Mouse (Mus musculus) urinary bladder, postnatal 25 days (tissue): ENCODE results near the gene Brms1.

Source experiments
- DNase-seq: peaks from one replicate; pipeline ENCODE4 v3.0.0; 2022; ENCODE audit warnings: low spot score

Brms1 gene

DNA sequence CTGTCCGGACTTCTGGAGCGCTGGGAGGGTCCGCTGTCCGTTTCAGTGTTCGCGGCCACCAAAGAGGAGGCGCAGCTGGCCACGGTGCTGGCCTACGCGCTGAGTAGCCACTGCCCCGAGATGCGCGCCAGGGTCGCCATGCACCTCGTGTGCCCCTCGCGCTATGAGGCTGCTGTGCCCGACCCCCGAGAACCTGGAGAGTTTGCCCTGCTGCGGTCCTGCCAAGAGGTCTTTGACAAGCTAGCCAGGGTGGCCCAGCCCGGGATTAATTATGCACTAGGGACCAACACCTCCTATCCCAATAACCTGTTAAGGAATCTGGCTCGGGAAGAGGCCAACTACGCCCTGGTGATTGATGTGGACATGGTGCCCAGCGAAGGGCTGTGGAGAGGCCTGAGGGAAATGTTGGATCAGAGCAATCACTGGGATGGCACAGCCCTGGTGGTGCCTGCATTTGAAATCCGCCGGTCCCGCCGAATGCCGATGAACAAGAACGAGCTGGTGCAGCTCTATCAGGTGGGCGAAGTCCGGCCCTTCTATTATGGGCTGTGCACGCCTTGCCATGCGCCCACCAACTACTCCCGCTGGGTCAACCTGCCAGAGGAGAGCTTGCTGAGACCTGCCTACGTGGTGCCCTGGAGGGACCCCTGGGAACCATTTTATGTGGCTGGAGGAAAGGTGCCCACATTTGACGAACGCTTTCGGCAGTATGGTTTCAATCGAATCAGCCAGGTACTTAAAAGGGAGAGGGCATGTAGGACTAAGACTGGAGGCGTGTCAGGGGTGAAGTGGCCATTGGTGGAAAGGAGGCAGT, 1.6 kb upstream of the Brms1 start:
- no peak for DNase-seq

DNA sequence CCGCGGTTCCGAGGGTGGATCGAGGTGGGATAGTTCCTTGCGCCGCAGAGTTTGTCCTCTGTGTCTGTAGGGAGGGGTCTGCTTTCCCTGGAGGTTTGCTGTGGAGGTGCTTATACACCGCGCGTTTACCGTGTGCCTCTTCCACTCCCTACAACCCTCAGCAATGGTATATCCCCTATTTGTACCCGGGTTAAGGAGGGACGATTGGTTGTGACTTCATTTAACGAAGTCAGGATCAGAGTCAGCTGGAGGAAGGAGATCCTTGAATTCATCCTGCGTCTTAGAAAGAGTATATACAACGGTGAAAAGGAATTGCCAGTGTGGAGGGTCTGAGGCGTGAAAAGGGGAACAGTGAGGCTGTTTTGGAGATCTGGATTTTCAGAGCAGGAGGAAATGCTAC, 434 bp downstream of the Brms1 start:
- DNase-seq = no peak

DNA sequence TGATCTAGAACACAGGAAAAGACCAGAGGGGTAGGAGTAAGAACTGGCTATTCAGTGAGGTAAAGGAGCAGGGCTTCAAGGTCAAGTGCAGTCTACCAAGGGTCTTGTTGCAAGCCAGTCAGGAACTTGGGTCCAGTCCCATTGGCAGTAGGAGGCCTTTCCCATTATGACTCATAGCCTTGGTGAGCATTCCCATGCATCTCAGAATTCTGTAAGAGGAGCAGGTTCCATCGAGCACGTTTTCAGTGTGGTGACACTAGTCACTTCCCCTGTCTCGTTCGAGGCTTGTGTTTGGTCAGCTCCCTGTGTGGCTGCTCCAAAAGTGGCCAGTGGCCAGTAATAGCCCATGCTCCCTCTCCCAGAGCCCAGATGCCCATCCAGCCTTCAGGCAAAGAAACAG, 4.4 kb downstream of the Brms1 start:
- DNase-seq = no peak

DNA sequence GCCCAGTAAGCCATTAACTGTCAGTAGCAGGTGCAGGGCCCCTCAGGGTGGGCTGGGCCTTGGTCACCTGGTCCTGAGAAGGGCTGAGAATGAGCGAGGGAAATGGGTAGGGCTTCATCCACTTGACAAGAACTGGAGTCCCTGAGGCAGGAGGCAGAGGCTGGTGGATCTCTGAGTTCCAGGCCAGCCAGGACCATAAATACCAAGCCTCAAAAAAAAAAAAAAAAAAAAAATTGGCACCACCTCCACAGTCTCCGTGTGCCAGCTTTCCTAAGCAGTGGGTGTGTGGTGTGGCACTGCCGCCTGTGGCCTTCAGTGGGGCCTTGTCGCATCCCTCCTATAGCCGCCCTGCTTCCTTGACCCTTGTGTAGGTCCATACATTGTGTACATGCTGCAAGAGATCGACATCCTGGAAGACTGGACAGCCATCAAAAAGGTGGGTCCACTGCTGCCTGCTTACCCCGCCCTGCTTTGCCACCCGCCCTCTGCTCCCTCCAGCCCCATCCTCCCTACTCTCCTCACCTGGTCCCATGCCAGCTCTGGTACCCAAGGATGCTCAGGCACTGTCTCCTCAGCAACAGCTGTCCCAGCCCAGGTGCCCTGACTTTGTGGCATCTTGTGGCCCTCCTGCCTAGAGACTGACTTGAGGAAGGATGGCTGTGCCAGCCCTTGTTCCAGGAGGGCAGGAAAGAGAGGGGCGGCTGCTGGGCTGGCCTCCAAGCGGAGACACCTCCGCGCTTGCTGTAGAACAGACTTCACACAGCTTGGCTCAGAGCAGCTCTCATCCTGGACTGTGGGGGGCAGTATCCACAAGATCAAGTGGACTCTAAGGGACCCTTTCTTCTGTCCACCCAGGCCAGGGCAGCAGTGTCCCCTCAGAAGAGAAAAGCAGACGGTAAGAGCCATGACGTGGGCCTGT, 7.2 kb downstream of the Brms1 start:
- no peak for DNase-seq

DNA sequence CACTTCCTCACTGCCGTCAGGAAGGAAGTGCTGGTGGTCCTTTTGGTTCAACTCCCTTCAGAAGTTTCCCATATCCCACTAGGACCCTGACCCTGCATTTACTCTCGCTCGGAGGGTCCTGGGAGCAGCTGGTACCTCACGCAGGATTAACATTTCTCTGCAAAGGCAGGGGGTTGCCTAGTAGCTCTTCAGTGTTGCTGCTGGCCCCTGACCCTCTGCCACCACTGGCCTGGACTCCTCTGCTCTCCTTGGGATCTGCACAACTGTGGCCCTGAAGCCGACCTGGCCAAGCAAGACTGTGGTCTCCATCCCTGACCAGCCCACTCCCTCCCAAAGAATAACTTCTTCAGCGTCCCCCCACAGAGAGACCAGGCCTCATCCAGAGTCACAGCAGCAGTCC, 8.2 kb downstream of the Brms1 start:
- DNase-seq = no peak

DNA sequence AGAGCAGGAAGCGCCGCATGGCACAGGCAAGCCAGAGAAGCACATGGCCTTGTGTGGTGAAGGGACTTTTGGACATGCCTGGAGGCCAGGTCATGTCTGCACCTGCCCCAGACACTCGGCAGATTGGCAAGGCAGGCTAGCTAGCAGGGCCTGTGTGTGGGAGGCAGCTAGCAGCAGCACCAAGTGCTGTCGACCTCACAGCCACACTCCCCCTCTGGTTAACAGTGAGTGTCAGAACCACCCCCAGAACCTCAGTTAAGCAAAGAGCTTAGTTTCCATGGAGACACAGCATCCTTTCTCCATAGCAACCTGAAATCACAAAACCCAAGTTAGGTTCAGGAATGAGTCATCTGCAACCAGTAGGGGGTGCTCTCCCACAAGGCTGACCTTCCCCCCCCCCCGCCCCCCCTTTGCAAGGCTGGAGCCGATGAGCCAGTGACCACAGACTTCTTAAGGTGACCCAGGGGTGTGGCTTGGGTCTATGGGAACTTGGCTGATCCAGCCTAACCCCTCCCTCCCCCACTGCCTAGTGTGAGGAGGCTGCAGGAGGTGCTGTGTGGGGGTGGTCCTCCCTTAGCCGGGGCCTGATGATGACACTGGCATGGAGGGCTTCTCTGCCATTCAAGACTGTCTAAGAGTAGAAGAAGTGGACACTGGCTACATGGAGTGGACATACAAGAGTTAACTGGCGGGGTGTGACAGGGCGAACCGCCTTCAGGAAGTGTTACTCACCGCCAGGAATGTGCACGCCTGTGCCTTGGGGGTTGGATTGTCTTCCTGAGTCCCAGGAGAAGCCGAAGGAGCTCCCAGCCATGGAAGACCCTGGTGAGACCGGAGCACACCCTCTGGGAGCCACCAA, 9.1 kb downstream of the Brms1 start, which contains the start of gene Rin1:
TSS of gene Rin1 (plus strand) at position 435 of the 859 bp plus-strand sequence.
- DNase-seq = peak; percentile 61

DNA sequence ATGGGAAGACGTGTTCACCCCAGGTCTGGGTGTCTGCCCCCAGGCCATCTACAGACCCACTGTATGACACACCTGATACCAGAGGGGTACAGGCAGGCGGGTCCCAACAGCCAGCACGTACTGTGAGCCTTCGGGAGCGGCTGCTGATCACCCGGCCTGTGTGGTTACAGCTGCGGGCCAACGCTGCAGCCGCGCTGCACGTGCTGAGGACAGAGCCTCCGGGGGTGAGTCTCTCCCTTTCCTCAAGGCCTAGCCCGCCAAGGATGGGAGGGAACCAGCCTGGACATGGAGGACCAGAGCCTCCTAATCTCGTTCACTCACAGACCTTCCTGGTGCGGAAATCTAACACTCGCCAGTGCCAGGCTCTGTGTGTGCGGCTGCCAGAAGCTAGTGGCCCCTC, 9.9 kb downstream of the Brms1 start:
- DNase-seq = no peak

DNA sequence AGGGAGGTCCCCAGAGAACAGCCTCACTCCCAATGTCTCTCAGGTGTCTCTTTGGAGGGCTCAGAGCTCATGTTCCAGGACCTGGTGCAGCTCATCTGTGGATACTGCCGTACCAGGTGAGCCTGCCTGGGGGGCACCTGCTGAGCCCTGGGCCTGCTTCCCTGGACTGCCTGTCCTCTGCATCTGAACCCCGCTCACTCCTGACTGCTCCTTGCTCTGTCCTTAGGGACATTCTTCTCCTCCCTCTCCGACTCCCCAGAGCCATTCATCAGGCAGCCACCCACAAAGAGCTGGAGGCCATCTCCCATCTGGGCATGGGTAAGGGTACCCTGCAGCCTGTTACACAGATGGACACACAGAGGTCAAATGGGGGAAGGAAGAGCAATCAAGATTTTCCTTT, 10.4 kb downstream of the Brms1 start:
- no peak for DNase-seq

DNA sequence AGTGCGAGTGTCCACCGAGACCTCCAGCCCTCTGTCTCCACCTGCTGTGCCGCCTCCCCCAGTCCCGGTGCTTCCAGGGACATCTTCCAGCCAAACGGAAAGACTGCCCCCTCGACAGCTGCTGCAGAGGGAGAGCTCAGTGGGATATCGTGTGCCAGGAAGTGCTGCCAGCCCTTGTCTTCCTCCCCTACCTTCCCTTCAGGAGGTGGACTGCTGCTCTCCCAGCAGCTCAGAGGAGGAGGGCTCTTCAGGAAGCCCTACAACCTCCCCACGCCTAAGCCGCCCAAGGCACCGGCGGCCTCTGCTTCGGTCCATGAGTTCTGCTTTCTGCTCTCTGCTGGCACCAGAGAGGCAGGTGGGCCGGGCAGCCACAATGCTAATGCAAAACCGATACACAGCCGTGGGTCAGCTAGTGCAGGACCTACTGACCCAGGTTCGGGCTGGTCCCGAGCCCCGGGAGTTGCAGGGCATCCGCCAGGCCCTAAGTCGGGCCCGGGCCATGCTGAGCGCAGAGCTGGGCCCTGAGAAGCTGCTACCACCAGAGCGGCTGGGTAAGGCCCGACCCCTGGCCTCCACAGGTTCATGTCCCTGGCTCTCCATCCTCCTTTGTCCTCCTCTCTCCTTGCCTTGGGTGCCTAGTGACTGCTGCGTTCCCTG, 11.1 kb downstream of the Brms1 start:
- DNase-seq = no peak

DNA sequence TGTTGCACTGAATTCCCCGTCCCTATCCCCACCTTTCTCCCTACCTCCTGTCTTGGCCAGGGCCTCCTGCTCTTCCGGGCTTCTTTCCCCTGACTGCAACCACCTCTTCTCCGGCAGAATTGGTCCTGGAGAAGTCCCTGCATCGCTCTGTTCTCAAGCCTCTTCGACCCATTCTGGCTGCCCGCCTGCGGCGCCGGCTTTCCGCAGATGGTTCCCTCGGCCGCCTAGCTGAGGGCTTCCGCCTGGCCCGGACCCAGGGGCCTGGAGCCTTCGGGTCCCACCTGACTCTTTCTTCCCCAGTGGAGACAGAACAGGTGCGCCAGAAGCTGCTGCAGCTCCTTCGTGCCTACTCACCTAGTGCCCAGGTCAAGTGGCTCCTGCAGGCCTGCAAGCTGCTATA, 11.7 kb downstream of the Brms1 start:
- DNase-seq = no peak

DNA sequence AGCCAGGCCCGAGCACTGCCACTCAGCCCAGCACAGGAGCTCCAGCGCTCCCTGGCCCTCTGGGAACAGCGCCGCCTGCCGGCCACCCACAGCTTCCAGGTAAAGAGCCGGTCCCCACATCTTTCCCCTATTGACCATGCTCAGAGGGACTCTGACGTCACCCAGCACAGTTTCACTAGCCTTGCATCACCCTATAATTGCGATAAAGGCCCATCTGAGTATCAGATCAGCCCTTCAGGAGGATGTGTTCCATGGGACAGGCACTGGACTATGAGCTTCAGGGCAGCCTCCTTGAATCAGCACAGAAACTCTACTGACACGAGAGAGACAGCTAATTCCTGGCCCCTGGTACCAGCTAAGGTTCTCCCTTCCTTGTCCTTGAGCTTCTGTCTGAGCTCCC, 12.8 kb downstream of the Brms1 start:
- DNase-seq = peak; percentile 63

DNA sequence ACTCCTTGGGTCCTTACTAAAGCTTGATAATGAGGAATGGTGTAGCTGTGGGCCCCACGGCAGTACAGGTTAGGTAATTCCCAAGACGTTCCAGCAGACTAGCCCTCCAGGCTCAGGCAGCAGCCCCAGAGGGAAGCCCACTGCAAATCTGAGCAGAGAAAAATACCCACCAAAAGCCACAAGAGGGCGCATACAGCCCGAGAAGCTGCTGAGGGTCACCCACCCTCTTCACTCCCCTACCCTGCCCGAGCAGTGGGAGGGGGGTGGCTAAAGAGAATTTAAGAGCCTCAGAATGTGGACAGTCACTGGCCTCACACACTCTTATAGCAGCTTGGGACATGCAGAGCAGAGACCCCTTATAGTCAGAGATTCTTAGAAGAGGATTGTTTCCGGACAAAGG, 15.1 kb downstream of the Brms1 start:
- DNase-seq = no peak

DNA sequence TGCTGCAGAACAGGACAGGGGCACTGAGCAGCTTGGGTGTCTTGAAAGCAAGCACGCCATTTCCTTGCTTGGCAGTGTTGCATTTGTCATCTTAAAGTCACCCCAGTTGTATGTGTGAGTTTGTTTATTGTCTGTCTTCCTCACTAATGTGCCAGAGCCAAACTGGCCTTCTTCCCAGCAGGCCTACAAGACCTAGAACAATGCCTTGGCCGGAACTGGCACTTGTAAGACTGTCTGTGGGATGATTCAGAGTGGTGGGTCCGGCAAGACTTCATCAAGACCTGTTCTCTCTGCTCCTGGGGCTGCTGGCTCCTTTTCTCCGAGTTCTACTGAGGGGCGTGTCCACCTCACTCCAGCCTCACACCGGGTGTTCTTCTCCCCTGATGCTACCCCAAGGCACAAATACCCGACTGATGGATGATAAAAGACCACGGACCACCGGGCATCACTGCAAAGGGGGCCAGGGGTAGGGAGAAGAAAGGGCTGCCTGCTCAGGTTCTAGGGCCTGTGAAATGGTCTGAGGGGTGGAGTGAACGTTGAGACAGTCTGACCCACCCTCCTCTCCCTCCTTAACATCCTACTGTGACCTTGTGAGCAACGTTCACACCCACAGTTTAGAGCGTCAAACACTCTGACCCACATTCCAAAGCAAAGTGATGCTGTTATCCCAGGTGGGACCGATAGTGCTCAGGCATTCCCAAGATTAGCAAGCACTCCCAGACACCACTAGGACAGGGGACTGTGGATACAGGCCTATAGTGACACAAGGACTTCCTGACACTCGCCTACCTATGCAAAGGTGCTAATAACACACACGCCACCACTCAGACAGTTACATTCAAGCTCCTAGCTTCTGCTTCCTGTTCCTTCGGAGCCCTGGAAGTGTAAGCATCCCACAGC, 17.0 kb downstream of the Brms1 start:
- no peak for DNase-seq

DNA sequence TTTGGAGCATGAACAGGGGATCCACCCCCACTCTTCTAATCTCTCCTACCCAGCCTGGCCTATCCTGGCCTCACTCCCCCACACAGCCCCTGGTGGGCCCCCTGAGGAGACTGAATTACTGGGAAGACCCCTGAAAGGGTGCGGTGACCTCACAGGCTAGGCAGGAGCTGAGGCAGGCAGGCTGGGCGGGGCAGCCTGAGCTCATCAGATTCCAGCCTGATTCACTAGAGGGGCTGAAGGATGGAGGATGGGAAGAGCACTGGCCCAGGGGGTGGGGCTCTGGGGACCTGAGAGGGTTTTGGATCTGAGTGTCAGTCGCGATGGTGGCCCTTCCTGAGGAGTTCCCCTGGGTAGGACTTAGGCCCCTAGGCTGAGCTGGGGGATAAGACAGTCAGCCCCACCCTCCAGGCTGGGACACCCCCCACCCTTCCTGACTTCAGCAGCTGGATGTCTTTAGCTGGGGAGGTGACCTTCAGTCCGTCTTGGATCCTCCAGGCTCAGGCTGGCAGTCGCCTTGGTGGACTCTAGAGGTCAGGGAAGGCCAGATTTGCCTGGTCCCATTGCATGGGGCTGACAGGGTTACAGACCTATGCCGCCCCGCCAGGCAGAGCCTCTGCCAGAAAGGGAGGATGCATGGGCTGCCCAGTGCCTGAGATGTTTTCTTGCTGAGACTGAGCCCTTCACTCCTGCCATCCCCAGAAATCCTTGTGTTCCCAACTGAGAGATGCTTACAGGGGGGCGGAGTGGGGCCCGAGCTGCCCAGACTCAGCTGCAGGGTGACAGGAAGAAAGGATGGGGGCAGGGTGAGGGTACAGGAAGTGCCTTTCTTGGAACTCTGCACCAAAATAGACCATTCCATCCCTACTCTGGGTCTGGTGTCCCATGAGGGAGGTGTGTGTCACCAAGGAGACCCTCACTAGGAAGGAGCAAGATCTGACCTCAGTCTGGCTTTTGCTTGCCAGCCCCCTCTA, 17.9 kb downstream of the Brms1 start:
- no peak for DNase-seq

DNA sequence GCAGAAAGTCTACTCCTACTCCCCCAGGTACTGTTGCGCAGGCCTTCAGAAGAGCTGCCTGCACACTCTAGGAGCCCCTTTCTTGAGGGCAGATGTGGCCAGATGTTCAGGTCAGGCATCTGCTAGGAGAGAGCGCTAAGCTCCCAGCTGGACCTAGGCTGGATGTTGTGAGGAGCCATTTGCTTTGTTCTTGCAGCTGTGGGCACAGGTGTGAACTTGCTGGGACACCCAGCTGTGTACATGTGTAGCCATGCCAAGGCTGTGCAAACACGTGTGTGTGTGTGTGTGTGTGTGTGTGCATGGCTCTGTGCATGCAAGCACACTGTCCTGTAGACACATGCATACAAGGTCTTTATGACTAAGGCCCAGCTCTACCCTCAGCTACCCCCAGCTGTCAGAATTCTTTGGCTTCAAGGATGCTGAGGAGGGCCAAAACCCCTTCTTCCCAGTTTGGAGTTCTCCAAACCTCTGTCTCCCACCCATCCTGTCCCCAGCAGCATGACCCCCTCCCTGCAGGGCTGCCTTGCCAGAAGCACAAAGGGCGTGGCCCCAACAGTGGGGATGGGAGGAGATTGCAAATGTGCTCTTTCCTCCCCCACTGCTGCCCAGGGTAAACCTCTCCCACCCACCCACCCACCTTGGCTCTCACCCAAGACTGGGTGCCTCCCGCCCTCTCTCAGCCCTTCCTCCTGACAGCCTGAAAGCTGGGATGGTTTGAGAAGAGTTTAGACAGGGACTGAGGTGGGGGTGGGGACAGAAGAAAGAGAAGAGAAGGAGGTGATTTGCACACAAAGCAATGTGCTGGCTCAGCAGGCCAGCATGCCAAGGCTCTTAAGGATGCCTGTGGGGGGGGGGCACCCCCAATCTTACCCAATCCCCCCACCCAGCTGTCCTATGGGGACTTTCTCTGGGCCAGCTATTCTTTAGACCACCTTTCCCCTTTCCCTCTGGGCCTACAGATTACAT, 19.5 kb downstream of the Brms1 start:
- no peak for DNase-seq

DNA sequence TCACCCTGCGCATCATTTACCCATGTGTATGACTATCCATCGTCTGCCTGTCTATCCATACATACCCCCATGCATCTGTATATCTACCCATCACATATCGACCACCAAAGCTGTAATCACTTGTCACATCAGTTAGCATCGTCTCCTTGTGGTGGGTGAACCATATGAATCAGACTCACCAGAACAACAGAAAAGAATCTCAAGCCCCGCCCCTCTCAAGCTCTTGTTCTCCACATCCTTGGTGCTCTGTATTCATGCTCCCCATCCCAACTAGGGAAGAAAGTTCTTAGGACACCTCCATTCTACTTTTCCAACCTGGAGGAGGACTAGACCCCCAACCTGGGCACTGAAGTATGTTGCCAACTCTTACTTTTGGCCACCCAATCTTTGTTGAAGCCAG, 20.9 kb downstream of the Brms1 start:
- DNase-seq = no peak

DNA sequence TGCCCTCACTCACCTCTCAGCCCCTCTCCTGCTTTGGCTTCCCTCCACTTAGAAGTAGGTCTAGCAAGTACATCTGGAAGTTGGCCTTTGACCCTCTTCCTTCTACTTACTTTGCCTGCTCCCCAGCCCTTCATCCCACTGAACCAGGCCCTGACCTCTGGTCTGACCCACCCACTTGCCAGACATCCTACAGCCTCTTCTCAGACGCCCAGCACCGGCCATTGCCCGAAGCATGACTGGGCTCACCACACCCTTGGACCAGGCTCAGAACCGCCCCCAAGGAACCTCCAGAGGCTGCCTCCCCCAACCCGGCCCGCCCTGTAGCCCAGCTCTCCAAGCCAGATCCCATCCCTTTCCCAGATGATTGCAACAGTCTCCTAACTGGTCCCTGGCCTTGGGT, 21.3 kb downstream of the Brms1 start:
- DNase-seq = peak; percentile 60

DNA sequence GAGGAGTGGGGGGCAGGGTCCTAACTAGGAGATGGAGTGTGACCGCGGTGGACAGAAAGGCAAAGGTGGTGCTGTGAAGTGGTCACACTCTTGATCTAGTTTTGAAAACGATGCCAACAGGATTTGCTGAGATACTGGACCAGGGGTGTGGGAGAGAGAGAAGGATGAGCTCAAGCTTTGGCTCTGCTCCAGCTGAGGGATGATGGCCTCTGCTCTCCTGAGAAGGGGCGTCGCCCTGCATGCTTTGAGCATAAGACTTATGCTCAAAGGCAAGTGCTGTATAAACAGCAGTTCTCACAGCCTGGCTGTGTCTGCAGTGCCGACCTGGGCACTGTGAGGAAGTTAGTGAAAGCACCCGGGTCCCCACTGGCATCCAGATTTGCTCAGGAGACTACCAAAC, 23.9 kb downstream of the Brms1 start:
- DNase-seq = no peak
